ENCODE assay signal across 17 mouse cellular contexts in genomic region chr13:115413721-115414531, GRCm38 (mm10).
A peak's percentile ranks its signal among the peaks of the same experiment; 100 is the strongest.
DNase-seq lines count a peak whose midpoint lies in the region; ATAC-seq lines count a peak whose summit lies in the region.
"Had no signal": no experiment of that assay in that cellular context is flagged by ENCODE, and none has a peak within 500 bp of the region (broad histone marks: within the 10 kb centered on the region; RNA-seq: fewer than 3 reads in every experiment).

No protein-coding gene starts in this region.

- H3K27ac ChIP-seq in forebrain, embryonic 13.5 days = no peak overlapping the region
- no peak overlapping the region for H3K27ac ChIP-seq in forebrain, embryonic 12.5 days
- no peak overlapping the region for H3K27ac ChIP-seq in kidney, embryonic 16.5 days (ENCODE audit: low read length)
- no peak overlapping the region for H3K27ac ChIP-seq in neural tube, embryonic 12.5 days
- H3K27ac ChIP-seq in neural tube, embryonic 15.5 days (replicated peaks) = no peak overlapping the region
- H3K27ac ChIP-seq: embryonic facial prominence, embryonic 15.5 days; liver, embryonic 13.5 days had no signal

- H3K9me3 ChIP-seq in forebrain, embryonic 13.5 days (replicated peaks) = no peaks in the 10 kb centered on the region
- no peaks in the 10 kb centered on the region for H3K9me3 ChIP-seq in forebrain, embryonic 12.5 days
- H3K9me3 ChIP-seq in kidney, embryonic 16.5 days (ENCODE audit: low read length) = no peaks in the 10 kb centered on the region
- H3K9me3 ChIP-seq in neural tube, embryonic 12.5 days = no peaks in the 10 kb centered on the region
- H3K9me3 ChIP-seq in neural tube, embryonic 15.5 days (replicated peaks) = no peaks in the 10 kb centered on the region
- H3K9me3 ChIP-seq: embryonic facial prominence, embryonic 15.5 days; liver, embryonic 13.5 days had no signal

- no peaks in the 10 kb centered on the region for H3K36me3 ChIP-seq in forebrain, embryonic 13.5 days (ENCODE audit: poor library complexity, severe bottlenecking)
- no peaks in the 10 kb centered on the region for H3K36me3 ChIP-seq in forebrain, embryonic 12.5 days (replicated peaks)
- no peaks in the 10 kb centered on the region for H3K36me3 ChIP-seq in kidney, embryonic 16.5 days (ENCODE audit: insufficient read depth, low read length)
- no peaks in the 10 kb centered on the region for H3K36me3 ChIP-seq in neural tube, embryonic 12.5 days
- H3K36me3 ChIP-seq in neural tube, embryonic 15.5 days = no peaks in the 10 kb centered on the region
- H3K36me3 ChIP-seq: embryonic facial prominence, embryonic 15.5 days; liver, embryonic 13.5 days had no signal

- 0 out of 2 replicates have a peak, but pooled peaks cover 10% of the 10 kb centered on the region for H3K4me1 ChIP-seq in forebrain, embryonic 13.5 days
- H3K4me1 ChIP-seq in forebrain, embryonic 12.5 days = 0 out of 2 replicates have a peak, but pooled peaks cover 3% of the 10 kb centered on the region
- peaks cover 4% of the 10 kb centered on the region; the same call in 1 of the 2 replicates for H3K4me1 ChIP-seq in kidney, embryonic 16.5 days (ENCODE audit: insufficient read depth, low read length)
- no peaks in the 10 kb centered on the region for H3K4me1 ChIP-seq in neural tube, embryonic 12.5 days
- no peaks in the 10 kb centered on the region for H3K4me1 ChIP-seq in neural tube, embryonic 15.5 days
- H3K4me1 ChIP-seq: embryonic facial prominence, embryonic 15.5 days; liver, embryonic 13.5 days had no signal

- no peaks in the 10 kb centered on the region for H3K27me3 ChIP-seq in forebrain, embryonic 13.5 days
- H3K27me3 ChIP-seq in forebrain, embryonic 12.5 days = no peaks in the 10 kb centered on the region
- H3K27me3 ChIP-seq in kidney, embryonic 16.5 days (ENCODE audit: insufficient read depth, low read length) = no peaks in the 10 kb centered on the region
- no peaks in the 10 kb centered on the region for H3K27me3 ChIP-seq in neural tube, embryonic 12.5 days (replicated peaks)
- no peaks in the 10 kb centered on the region for H3K27me3 ChIP-seq in neural tube, embryonic 15.5 days (replicated peaks)
- H3K27me3 ChIP-seq: embryonic facial prominence, embryonic 15.5 days; liver, embryonic 13.5 days had no signal

- WGBS in forebrain, embryonic 13.5 days = 45% methylated on average over 9 of the region's 9 CpGs
- WGBS in forebrain, embryonic 12.5 days = 53% methylated on average over 9 of the region's 9 CpGs
- 40% methylated on average over 9 of the region's 9 CpGs for WGBS in kidney, embryonic 16.5 days
- WGBS in neural tube, embryonic 12.5 days = 47% methylated on average over 9 of the region's 9 CpGs
- 38% methylated on average over 9 of the region's 9 CpGs for whole genome bisulfite sequencing in neural tube, embryonic 15.5 days

- H3K4me2 ChIP-seq in forebrain, embryonic 13.5 days = no peak overlapping the region
- H3K4me2 ChIP-seq in forebrain, embryonic 12.5 days = no peak overlapping the region
- H3K4me2 ChIP-seq in kidney, embryonic 16.5 days (replicated peaks; ENCODE audit: low read depth, low read length) = no peak overlapping the region
- H3K4me2 ChIP-seq in neural tube, embryonic 12.5 days (replicated peaks) = no peak overlapping the region
- no peak overlapping the region for H3K4me2 ChIP-seq in neural tube, embryonic 15.5 days
- H3K4me2 ChIP-seq: embryonic facial prominence, embryonic 15.5 days; heart, embryonic 11.5 days; liver, embryonic 13.5 days had no signal

- no peak overlapping the region for H3K9ac ChIP-seq in forebrain, embryonic 13.5 days
- H3K9ac ChIP-seq in forebrain, embryonic 12.5 days = no peak overlapping the region
- no peak overlapping the region for H3K9ac ChIP-seq in kidney, embryonic 16.5 days (replicated peaks; ENCODE audit: low read length)
- no peak overlapping the region for H3K9ac ChIP-seq in neural tube, embryonic 12.5 days
- H3K9ac ChIP-seq in neural tube, embryonic 15.5 days (replicated peaks) = no peak overlapping the region
- H3K9ac ChIP-seq: embryonic facial prominence, embryonic 15.5 days; liver, embryonic 13.5 days had no signal

- no peak overlapping the region for H3K4me3 ChIP-seq in forebrain, embryonic 13.5 days
- no peak overlapping the region for H3K4me3 ChIP-seq in forebrain, embryonic 12.5 days (replicated peaks)
- no peak overlapping the region for H3K4me3 ChIP-seq in kidney, embryonic 16.5 days (ENCODE audit: low read length)
- H3K4me3 ChIP-seq in neural tube, embryonic 12.5 days = no peak overlapping the region
- H3K4me3 ChIP-seq in neural tube, embryonic 15.5 days (replicated peaks) = no peak overlapping the region
- H3K4me3 ChIP-seq: embryonic facial prominence, embryonic 15.5 days; liver, embryonic 13.5 days had no signal

- ATAC-seq in forebrain, embryonic 13.5 days = peak; percentile 59; the same call in 1 of the 2 replicates
- no peak for ATAC-seq in forebrain, embryonic 12.5 days (ENCODE audit: low FRiP score)
- peak; percentile 84 for ATAC-seq in kidney, embryonic 16.5 days (ENCODE audit: low FRiP score, low TSS enrichment)
- peak; percentile 67 for ATAC-seq in neural tube, embryonic 12.5 days (ENCODE audit: low FRiP score, low read depth)
- ATAC-seq in neural tube, embryonic 15.5 days (ENCODE audit: low FRiP score) = peak; percentile 75
- ATAC-seq: Patski had no signal

- DNase-seq in kidney, adult 9 months = no peak
- DNase-seq in neural tube, embryonic 10.5 days (ENCODE audit: extremely low spot score, low spot score) = no peak
- no peak for DNase-seq in spleen, postnatal 36 days (ENCODE audit: low spot score in 2 of 2)
- DNase-seq: cerebellum, postnatal 25 days; heart, postnatal 36 days; kidney, adult 18-20 months; liver, embryonic 13.5 days; lung, postnatal 10 days; thymus, adult 2 months had no signal
